Mouse (Mus musculus): ENCODE data around the gene Wnt5b.

DNA sequence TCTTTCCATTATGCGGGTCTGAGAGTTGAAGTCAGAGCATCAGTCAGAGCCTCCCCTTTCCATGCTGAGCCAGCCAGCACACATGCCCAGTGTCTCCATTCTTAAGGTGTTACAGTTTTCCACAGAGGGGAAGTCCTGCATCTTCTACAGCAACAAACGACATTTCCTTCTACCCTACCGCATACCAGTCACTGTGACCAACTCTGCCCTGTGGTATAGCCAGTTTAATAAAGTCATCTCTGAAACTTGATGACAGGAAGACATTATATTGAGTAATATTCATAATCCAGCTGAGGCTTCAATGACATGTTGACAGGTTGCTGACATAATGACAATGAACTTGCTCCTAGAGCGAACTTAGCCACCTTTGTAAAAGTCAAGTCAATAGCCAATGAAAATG, 153.4 kb downstream of the Wnt5b start:
- TF ChIP-seq CTCF (IDR thresholded peaks at IDR 0.05; ENCODE audit: extremely low read depth, insufficient read length, insufficient replicate concordance, low read depth, low read length), result no peak
- TF ChIP-seq POLR2A (IDR thresholded peaks at IDR 0.05; ENCODE audit: low read depth, low read length), result no peak

Data from small intestine, adult 2 months (tissue).